Mouse (Mus musculus) liver, adult 2 months (tissue): Measurements from ENCODE around the gene Cfap44.

Experiments
- CTCF ChIP-seq: fragments of 200-500 bp; IDR thresholded peaks from 2 replicates; pipeline ENCODE4 v1.5.1; 2011; ENCODE audit warnings: low read depth, low read length, control low read depth
- POLR2A ChIP-seq: fragments of 200-500 bp; IDR thresholded peaks from 2 replicates; pipeline ENCODE4 v1.6.1; 2011; ENCODE audit warnings: low read length, control low read depth; ENCODE audit not compliant: insufficient read depth; ENCODE audit errors: extremely low read depth

DNA sequence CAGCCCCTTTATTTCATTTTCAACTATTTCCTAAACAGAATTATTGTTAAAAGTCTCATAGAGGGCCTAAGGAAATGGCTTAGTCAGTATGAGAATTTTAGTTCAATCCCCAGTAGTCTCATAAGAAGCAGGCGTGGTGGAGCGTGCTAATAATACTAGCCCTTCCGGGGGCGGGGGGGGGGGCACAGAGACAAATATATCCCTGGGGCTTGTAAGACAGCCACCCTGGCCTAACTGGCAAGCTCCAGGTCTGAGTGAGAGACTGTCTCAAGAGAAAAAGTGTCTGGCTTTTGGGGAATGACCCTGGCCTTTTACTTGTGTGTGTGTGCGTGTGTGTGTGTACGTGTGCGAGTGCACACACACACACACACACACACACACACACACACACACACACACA, 40.3 kb downstream of the Cfap44 start:
- TF ChIP-seq POLR2A (no peak), CTCF (no peak)
